Mouse (Mus musculus): ENCODE data around the gene Tldc1. TPM values are rescaled to one million over a fixed set of nuclear protein-coding genes. Genes with fewer than 3 reads are reported as not detected.

The Tldc1 gene
- polyA plus RNA-seq, 1 experiment from 2014 or later = 5.1 TPM

DNA sequence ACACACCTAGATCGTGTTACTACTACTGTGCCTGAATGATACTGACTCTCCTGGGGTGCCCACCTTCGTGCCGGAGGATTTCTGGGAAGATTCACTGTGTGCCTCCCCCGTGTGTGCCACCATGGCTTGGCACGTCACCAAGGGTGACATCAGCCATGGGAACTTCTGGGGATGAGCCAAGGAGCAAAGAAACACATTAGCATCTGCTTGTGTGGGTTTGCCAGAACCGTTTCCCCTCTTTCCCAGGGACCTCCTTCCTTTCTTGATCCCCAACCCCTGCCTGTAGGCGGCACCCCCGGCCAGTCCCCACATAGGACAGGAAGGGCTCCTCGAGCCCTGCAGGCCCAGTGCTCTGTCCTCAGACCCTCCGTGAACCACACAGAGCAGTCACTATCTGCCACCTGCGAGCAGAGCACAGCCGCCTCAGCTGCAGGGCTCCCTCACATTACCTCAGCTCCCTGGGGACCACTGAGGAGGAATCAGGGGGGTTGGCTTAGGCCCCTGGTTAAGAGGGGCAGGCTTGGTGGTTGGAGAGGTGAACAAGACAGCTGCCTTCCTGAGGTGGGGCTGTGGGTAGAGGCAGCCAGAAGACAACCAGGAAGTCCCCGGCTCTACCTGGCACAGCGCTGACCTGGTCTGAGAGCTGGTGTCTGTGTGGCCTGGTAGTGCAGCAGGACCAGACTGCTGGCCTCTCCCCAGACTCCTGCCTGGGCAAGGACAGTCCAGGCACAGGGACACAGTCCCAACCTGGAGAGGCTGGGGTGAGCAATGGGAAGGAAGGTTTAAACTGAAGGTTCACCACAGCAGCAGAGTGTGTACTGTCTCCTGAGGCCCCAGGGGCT is 28.4 kb upstream of the Tldc1 start:
- 43% methylated on average over 14 of the region's 14 CpGs for WGBS
- Histone ChIP-seq H3K4me1 (ENCODE audit: control insufficient read depth, insufficient read depth, low read length) (peaks cover 25% of the 10 kb centered on the region), H3K27me3 (replicated peaks; ENCODE audit: control insufficient read depth, insufficient read depth, low read length) (no peaks in the 10 kb centered on the region), H3K27ac (ENCODE audit: low read depth, low read length) (peak overlapping the region; percentile 78), H3K4me3 (ENCODE audit: low read depth, low read length) (no peak overlapping the region), H3K9me3 (replicated peaks; ENCODE audit: control insufficient read depth, low read length) (no peaks in the 10 kb centered on the region), H3K4me2 (ENCODE audit: low read length) (no peak overlapping the region), H3K36me3 (ENCODE audit: control insufficient read depth, insufficient read depth, low read length) (peaks cover 23% of the 10 kb centered on the region), H3K9ac (ENCODE audit: low read length) (0 out of 2 replicates have a peak overlapping the region, but pooled peaks have one; percentile 32)
- DNase-seq (ENCODE audit: low spot score) (peak; percentile 90), ATAC-seq (peak; percentile 60)

GRCm38 (mm10) chr8:119805275-119805674 is 27.1 kb upstream of the Tldc1 start:
- Histone ChIP-seq H3K4me1 (ENCODE audit: control insufficient read depth, insufficient read depth, low read length) (peaks cover 24% of the 10 kb centered on the region), H3K9me3 (replicated peaks; ENCODE audit: control insufficient read depth, low read length) (no peaks in the 10 kb centered on the region), H3K4me2 (ENCODE audit: low read length) (no peak overlapping the region), H3K27me3 (replicated peaks; ENCODE audit: control insufficient read depth, insufficient read depth, low read length) (no peaks in the 10 kb centered on the region), H3K9ac (ENCODE audit: low read length) (no peak overlapping the region), H3K27ac (ENCODE audit: low read depth, low read length) (peak overlapping the region; percentile 64), H3K36me3 (ENCODE audit: control insufficient read depth, insufficient read depth, low read length) (peaks cover 23% of the 10 kb centered on the region), H3K4me3 (ENCODE audit: low read depth, low read length) (no peak overlapping the region)
- ATAC-seq (no peak), DNase-seq (ENCODE audit: low spot score) (no peak)
- 62% methylated on average over 8 of the region's 8 CpGs for WGBS

- 87% methylated on average over 1 of the region's 1 CpGs for WGBS
- DNase-seq (ENCODE audit: low spot score) = no peak
- peaks cover 30% of the 10 kb centered on the region for H3K4me1 ChIP-seq (ENCODE audit: control insufficient read depth, insufficient read depth, low read length)
Measured at GRCm38 (mm10) chr8:119802592-119802991, 24.4 kb upstream of the Tldc1 start.

GRCm38 (mm10) chr8:119801168-119801567 is 23.0 kb upstream of the Tldc1 start:
- no peaks in the 10 kb centered on the region for H3K9me3 ChIP-seq (replicated peaks; ENCODE audit: control insufficient read depth, low read length)
- peak overlapping the region; percentile 77 for H3K27ac ChIP-seq (ENCODE audit: low read depth, low read length)
- 3% methylated on average over 4 of the region's 4 CpGs for WGBS
- H3K4me1 ChIP-seq (ENCODE audit: control insufficient read depth, insufficient read depth, low read length) = peaks cover 21% of the 10 kb centered on the region
- no peak overlapping the region for H3K9ac ChIP-seq (ENCODE audit: low read length)
- no peaks in the 10 kb centered on the region for H3K27me3 ChIP-seq (replicated peaks; ENCODE audit: control insufficient read depth, insufficient read depth, low read length)
- DNase-seq (ENCODE audit: low spot score) (peak; percentile 84), ATAC-seq (no peak)
- no peak overlapping the region for H3K4me2 ChIP-seq (ENCODE audit: low read length)
- H3K4me3 ChIP-seq (ENCODE audit: low read depth, low read length) = no peak overlapping the region
- no peaks in the 10 kb centered on the region for H3K36me3 ChIP-seq (ENCODE audit: control insufficient read depth, insufficient read depth, low read length)

More at GRCm38 (mm10) chr8:119802592-119802991, 24.4 kb upstream of the Tldc1 start:
- 0 out of 2 replicates have a peak, but pooled peaks cover under 1% of the 10 kb centered on the region for H3K36me3 ChIP-seq (ENCODE audit: control insufficient read depth, insufficient read depth, low read length)
- ATAC-seq = no peak
- no peaks in the 10 kb centered on the region for H3K9me3 ChIP-seq (replicated peaks; ENCODE audit: control insufficient read depth, low read length)
- H3K4me2 ChIP-seq (ENCODE audit: low read length) = no peak overlapping the region
- no peaks in the 10 kb centered on the region for H3K27me3 ChIP-seq (replicated peaks; ENCODE audit: control insufficient read depth, insufficient read depth, low read length)
- no peak overlapping the region for H3K4me3 ChIP-seq (ENCODE audit: low read depth, low read length)
- H3K27ac ChIP-seq (ENCODE audit: low read depth, low read length) = no peak overlapping the region
- no peak overlapping the region for H3K9ac ChIP-seq (ENCODE audit: low read length)

GRCm38 (mm10) chr8:119798965-119799264 is 20.7 kb upstream of the Tldc1 start:
- no peaks in the 10 kb centered on the region for H3K36me3 ChIP-seq (ENCODE audit: control insufficient read depth, insufficient read depth, low read length)
- H3K9me3 ChIP-seq (replicated peaks; ENCODE audit: control insufficient read depth, low read length) = no peaks in the 10 kb centered on the region
- no peak overlapping the region for H3K4me3 ChIP-seq (ENCODE audit: low read depth, low read length)
- no peaks in the 10 kb centered on the region for H3K27me3 ChIP-seq (replicated peaks; ENCODE audit: control insufficient read depth, insufficient read depth, low read length)
- H3K4me2 ChIP-seq (ENCODE audit: low read length) = peak overlapping the region; percentile 15; the same call in 1 of the 2 replicates
- peak overlapping the region; percentile 80 for H3K27ac ChIP-seq (ENCODE audit: low read depth, low read length)
- H3K9ac ChIP-seq (ENCODE audit: low read length) = no peak overlapping the region
- 48% methylated on average over 2 of the region's 2 CpGs for WGBS
- ATAC-seq (no peak), DNase-seq (ENCODE audit: low spot score) (no peak)
- peaks cover 21% of the 10 kb centered on the region for H3K4me1 ChIP-seq (ENCODE audit: control insufficient read depth, insufficient read depth, low read length)

GRCm38 (mm10) chr8:119798170-119798964 is 20.2 kb upstream of the Tldc1 start:
- no peak overlapping the region for H3K9ac ChIP-seq (ENCODE audit: low read length)

GRCm38 (mm10) chr8:119795651-119796050 is 17.4 kb upstream of the Tldc1 start:
- WGBS = 90% methylated on average over 3 of the region's 3 CpGs
- Histone ChIP-seq H3K27me3 (replicated peaks; ENCODE audit: control insufficient read depth, insufficient read depth, low read length) (no peaks in the 10 kb centered on the region), H3K4me3 (ENCODE audit: low read depth, low read length) (no peak overlapping the region), H3K4me1 (ENCODE audit: control insufficient read depth, insufficient read depth, low read length) (peaks cover 24% of the 10 kb centered on the region), H3K36me3 (ENCODE audit: control insufficient read depth, insufficient read depth, low read length) (no peaks in the 10 kb centered on the region), H3K27ac (ENCODE audit: low read depth, low read length) (no peak overlapping the region), H3K9me3 (replicated peaks; ENCODE audit: control insufficient read depth, low read length) (no peaks in the 10 kb centered on the region), H3K4me2 (ENCODE audit: low read length) (no peak overlapping the region), H3K9ac (ENCODE audit: low read length) (no peak overlapping the region)
- DNase-seq (ENCODE audit: low spot score) (no peak), ATAC-seq (no peak)

More at GRCm38 (mm10) chr8:119798170-119798964, 20.2 kb upstream of the Tldc1 start:
- Histone ChIP-seq H3K36me3 (ENCODE audit: control insufficient read depth, insufficient read depth, low read length) (no peaks in the 10 kb centered on the region), H3K27ac (ENCODE audit: low read depth, low read length) (peak overlapping the region; percentile 80), H3K4me2 (ENCODE audit: low read length) (peak overlapping the region; percentile 15; the same call in 1 of the 2 replicates), H3K27me3 (replicated peaks; ENCODE audit: control insufficient read depth, insufficient read depth, low read length) (no peaks in the 10 kb centered on the region), H3K4me1 (ENCODE audit: control insufficient read depth, insufficient read depth, low read length) (peaks cover 21% of the 10 kb centered on the region), H3K4me3 (ENCODE audit: low read depth, low read length) (no peak overlapping the region), H3K9me3 (replicated peaks; ENCODE audit: control insufficient read depth, low read length) (no peaks in the 10 kb centered on the region)
- WGBS = 9% methylated on average over 15 of the region's 15 CpGs
- DNase-seq (ENCODE audit: low spot score) (peak; percentile 84), ATAC-seq (peak; percentile 81)

DNA sequence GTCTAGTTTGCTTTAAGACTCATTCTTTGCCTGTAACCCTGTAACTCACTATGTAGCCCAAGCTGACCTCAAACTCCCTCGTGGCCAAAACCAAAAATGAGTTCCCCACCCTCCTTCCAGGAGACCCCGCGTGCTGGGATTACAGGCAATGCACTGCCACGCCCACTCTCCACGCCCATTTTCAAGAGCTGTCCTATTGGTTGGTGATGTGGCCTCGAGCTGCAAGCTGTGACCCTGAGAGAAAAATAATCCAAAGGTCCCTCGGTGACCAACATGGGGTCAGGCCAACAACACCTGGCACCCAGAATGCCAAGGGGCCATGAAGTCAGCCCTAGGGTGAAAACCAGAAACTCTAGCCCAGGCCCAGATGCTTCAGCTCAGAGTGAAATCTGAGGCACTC is 16.5 kb upstream of the Tldc1 start:
- H3K4me1 ChIP-seq (ENCODE audit: control insufficient read depth, insufficient read depth, low read length) = peaks cover 26% of the 10 kb centered on the region
- H3K36me3 ChIP-seq (ENCODE audit: control insufficient read depth, insufficient read depth, low read length) = no peaks in the 10 kb centered on the region
- H3K9me3 ChIP-seq (replicated peaks; ENCODE audit: control insufficient read depth, low read length) = no peaks in the 10 kb centered on the region
- no peak overlapping the region for H3K4me3 ChIP-seq (ENCODE audit: low read depth, low read length)
- H3K4me2 ChIP-seq (ENCODE audit: low read length) = no peak overlapping the region
- DNase-seq (ENCODE audit: low spot score) (no peak), ATAC-seq (no peak)
- no peaks in the 10 kb centered on the region for H3K27me3 ChIP-seq (replicated peaks; ENCODE audit: control insufficient read depth, insufficient read depth, low read length)
- H3K9ac ChIP-seq (ENCODE audit: low read length) = no peak overlapping the region
- WGBS = 56% methylated on average over 7 of the region's 7 CpGs
- H3K27ac ChIP-seq (ENCODE audit: low read depth, low read length) = no peak overlapping the region

Measured in forebrain, embryonic 14.5 days (tissue).